Mouse (Mus musculus) heart, embryonic 13.5 days (tissue): ENCODE results near the gene 4930562C15Rik. TPM values are rescaled to one million over a fixed set of nuclear protein-coding genes. Genes with fewer than 3 reads are reported as not detected.

Experiments used
- ATAC-seq: fragments of 200-750 bp; cut with Nextera tagmentation; 2 replicates; pipeline ENCODE4 v1.8.0; 2017; ENCODE audit warnings: moderate TSS enrichment; ENCODE audit not compliant: insufficient number of reproducible peaks, low FRiP score, low TSS enrichment; ENCODE audit errors: extremely low read depth
- H3K27ac ChIP-seq: fragments of 300-500 bp; sonication (generic); replicated peaks from 2 replicates; pipeline ENCODE4 v1.5.1; 2015; ENCODE audit warnings: moderate library complexity, mild to moderate bottlenecking, inconsistent platforms
- H3K27me3 ChIP-seq: fragments of 300-500 bp; sonication (generic); replicated peaks from 2 replicates; pipeline ENCODE4 v1.6.1; 2015; ENCODE audit warnings: mild to moderate bottlenecking, inconsistent platforms
- H3K36me3 ChIP-seq: fragments of 300-500 bp; sonication (generic); 2 replicates; pipeline ENCODE4 v1.6.1; 2015; ENCODE audit warnings: mild to moderate bottlenecking, inconsistent platforms
- H3K4me1 ChIP-seq: fragments of 300-500 bp; sonication (generic); 2 replicates; pipeline ENCODE4 v1.6.1; 2015; ENCODE audit warnings: inconsistent platforms
- H3K4me2 ChIP-seq: fragments of 300-500 bp; sonication (generic); 2 replicates; pipeline ENCODE4 v1.6.1; 2015; ENCODE audit warnings: inconsistent platforms, mild to moderate bottlenecking, moderate library complexity
- H3K4me3 ChIP-seq: fragments of 300-500 bp; sonication (generic); 2 replicates; pipeline ENCODE4 v1.5.1; 2015; ENCODE audit warnings: moderate library complexity, mild to moderate bottlenecking, inconsistent platforms
- H3K9ac ChIP-seq: fragments of 300-500 bp; sonication (generic); 2 replicates; pipeline ENCODE4 v1.6.1; 2015; ENCODE audit warnings: inconsistent platforms, mild to moderate bottlenecking, moderate library complexity
- H3K9me3 ChIP-seq: fragments of 300-500 bp; sonication (generic); 2 replicates; pipeline ENCODE4 v1.6.1; 2016; ENCODE audit warnings: inconsistent platforms
- WGBS: fragments of 180-500 bp; shearing (Covaris S2); methylation state at CpG from one replicate; pipeline ENCODE4 v1.1.7; 2015; ENCODE audit warnings: mixed read lengths; 5-methylcytosine and 5-hydroxymethylcytosine counted together
- polyA plus RNA-seq: library from polyadenylated mRNA; unstranded; fragments of >200 nt; fragmentation: Nextera tagmentation; extraction: Ambion mirVana; gene quantifications from 2 replicates; pipeline ENCODE4 v1.2.1, GENCODE M21; 2015

4930562C15Rik gene
- polyA plus RNA-seq, 1 experiment from 2014 or later, result 0.32 TPM

DNA sequence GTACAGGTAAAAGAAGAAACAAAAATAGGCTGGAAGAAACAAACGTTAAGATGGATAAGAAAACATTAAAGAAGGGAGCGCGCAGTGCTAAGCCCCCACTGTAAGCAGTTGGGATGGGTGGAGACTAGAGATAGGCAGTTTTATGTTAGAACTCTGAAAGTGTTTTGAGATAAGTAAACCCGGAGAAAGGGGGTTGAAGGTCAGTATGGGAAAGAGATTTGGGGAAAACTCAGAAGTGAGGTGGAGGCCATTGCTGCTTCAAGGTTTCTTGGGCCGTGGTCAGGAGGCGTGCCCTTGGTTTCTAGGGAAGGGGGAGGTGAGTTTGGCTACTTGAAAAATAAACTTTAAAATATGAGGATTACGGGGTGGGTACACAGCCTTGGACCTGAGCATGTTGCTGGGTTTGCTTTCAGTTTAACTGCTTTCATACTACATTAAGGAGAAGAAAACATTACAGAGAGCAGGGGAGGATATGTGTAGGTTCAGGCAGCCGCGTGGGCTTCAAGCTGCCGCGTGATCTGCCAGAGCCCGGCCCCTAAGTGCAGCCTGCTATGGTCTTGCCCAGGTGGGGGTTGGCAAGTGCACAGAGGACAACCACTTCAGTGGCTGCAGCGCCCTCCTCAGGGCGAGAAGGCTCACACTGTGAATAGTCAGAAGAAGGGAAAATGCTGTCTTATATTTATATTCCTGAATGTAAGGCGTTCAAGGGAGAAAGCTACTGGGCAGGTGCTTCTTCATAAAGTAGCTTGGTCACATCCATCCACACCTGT, 3.4 kb upstream of the 4930562C15Rik start:
- no peak for ATAC-seq
- Histone ChIP-seq H3K4me3 (no peak overlapping the region), H3K36me3 (no peaks in the 10 kb centered on the region), H3K27me3 (peaks cover 4% of the 10 kb centered on the region; the same call in 1 of the 2 replicates), H3K9me3 (no peaks in the 10 kb centered on the region), H3K4me2 (no peak overlapping the region), H3K27ac (no peak overlapping the region), H3K4me1 (peaks cover 5% of the 10 kb centered on the region; the same call in 1 of the 2 replicates), H3K9ac (no peak overlapping the region)
- 59% methylated on average over 15 of the region's 15 CpGs for WGBS

DNA sequence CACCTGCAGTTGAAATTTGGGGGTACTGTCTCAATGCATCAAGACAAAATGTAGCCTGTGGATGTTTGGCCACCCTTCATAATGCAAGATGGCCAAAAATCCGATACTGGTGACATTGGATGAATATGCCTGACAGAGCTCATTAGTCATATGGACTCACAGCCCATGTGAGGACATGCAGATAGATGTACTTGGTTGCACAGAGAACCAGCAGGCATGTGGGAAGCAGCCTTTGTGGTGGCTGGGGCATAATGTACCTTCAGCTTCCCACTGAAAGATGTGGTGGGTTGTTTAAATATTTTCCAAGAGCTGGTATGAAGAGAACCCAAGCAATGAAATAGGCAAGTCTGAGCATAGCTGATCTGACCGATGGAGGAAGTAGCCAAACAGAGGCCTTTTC, 1.4 kb upstream of the 4930562C15Rik start:
- H3K4me2 ChIP-seq, result no peak overlapping the region
- ATAC-seq, result no peak
- H3K27me3 ChIP-seq, result peaks cover 4% of the 10 kb centered on the region; the same call in 1 of the 2 replicates
- H3K27ac ChIP-seq, result no peak overlapping the region
- WGBS, result 65% methylated on average over 2 of the region's 2 CpGs
- H3K9ac ChIP-seq, result no peak overlapping the region
- no peaks in the 10 kb centered on the region for H3K36me3 ChIP-seq
- H3K9me3 ChIP-seq, result no peaks in the 10 kb centered on the region
- H3K4me3 ChIP-seq, result no peak overlapping the region
- H3K4me1 ChIP-seq, result peaks cover 5% of the 10 kb centered on the region; the same call in 1 of the 2 replicates

GRCm38 (mm10) chr16:4837631-4838030, 2.4 kb downstream of the 4930562C15Rik start:
- ATAC-seq, result no peak
- Histone ChIP-seq H3K9ac (no peak overlapping the region), H3K4me2 (no peak overlapping the region), H3K27me3 (peaks cover 4% of the 10 kb centered on the region; the same call in 1 of the 2 replicates), H3K4me1 (no peaks in the 10 kb centered on the region), H3K4me3 (no peak overlapping the region), H3K36me3 (no peaks in the 10 kb centered on the region), H3K9me3 (no peaks in the 10 kb centered on the region), H3K27ac (no peak overlapping the region)
- 68% methylated on average over 3 of the region's 3 CpGs for WGBS

GRCm38 (mm10) chr16:4839552-4839951, 4.3 kb downstream of the 4930562C15Rik start:
- Histone ChIP-seq H3K27ac (no peak overlapping the region), H3K4me2 (no peak overlapping the region), H3K4me3 (no peak overlapping the region), H3K4me1 (no peaks in the 10 kb centered on the region), H3K36me3 (no peaks in the 10 kb centered on the region), H3K9ac (no peak overlapping the region), H3K27me3 (no peaks in the 10 kb centered on the region), H3K9me3 (no peaks in the 10 kb centered on the region)
- WGBS, result 67% methylated on average over 3 of the region's 3 CpGs
- no peak for ATAC-seq

DNA sequence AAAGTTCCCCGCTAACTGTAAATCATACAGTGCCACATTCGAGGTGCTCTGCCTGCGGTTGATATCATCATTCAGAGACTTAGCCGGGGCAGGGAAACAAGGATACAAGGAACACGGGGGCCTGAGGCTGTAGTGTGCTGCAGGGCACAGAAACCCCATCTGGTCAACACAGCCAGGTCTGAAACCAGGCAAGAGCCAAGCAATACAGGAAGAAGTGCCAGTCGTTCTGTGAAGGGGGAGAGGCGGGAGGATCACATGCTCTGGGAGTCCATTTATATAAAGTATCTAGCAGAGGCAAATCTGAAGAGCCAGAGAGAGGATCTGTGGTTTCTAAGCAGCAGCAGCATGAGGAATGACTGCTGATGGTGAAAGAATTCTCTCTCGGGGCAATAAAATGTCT, 5.0 kb downstream of the 4930562C15Rik start:
- no peak overlapping the region for H3K4me3 ChIP-seq
- H3K9me3 ChIP-seq, result no peaks in the 10 kb centered on the region
- H3K9ac ChIP-seq, result no peak overlapping the region
- H3K27me3 ChIP-seq, result no peaks in the 10 kb centered on the region
- ATAC-seq, result no peak
- 65% methylated on average over 8 of the region's 8 CpGs for WGBS
- H3K4me2 ChIP-seq, result no peak overlapping the region
- no peaks in the 10 kb centered on the region for H3K36me3 ChIP-seq
- H3K4me1 ChIP-seq, result no peaks in the 10 kb centered on the region
- no peak overlapping the region for H3K27ac ChIP-seq

DNA sequence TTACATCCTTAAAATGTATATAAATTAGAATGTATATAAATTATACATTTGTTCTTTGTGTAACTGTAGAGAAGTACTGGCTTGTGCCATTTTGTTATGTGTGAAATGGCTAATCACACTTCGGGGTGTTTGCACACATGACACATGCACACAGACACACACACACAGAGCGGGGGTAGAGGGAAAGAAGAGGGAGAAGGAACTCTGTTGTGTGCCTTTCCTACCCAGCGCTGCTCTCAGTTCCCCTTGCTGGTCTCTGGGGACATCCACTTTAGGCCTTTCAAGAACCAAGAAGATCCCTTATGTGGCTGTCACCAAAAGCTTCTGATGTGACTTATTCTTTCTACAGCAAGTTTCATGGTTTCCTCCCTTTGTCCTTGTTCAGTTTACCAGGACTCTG, 11.8 kb downstream of the 4930562C15Rik start:
- no peak overlapping the region for H3K27ac ChIP-seq
- WGBS, result 76% methylated on average over 3 of the region's 3 CpGs
- H3K4me3 ChIP-seq, result no peak overlapping the region
- no peak overlapping the region for H3K9ac ChIP-seq
- peaks cover 5% of the 10 kb centered on the region; the same call in 1 of the 2 replicates for H3K4me1 ChIP-seq
- H3K36me3 ChIP-seq, result no peaks in the 10 kb centered on the region
- H3K9me3 ChIP-seq, result no peaks in the 10 kb centered on the region
- no peak overlapping the region for H3K4me2 ChIP-seq
- no peaks in the 10 kb centered on the region for H3K27me3 ChIP-seq
- no peak for ATAC-seq

- no peaks in the 10 kb centered on the region for H3K36me3 ChIP-seq
- H3K4me1 ChIP-seq, result peaks cover 5% of the 10 kb centered on the region; the same call in 1 of the 2 replicates
- H3K27me3 ChIP-seq, result no peaks in the 10 kb centered on the region
- H3K9me3 ChIP-seq, result no peaks in the 10 kb centered on the region
- no peak overlapping the region for H3K9ac ChIP-seq
- WGBS, result 78% methylated on average over 2 of the region's 2 CpGs
- no peak overlapping the region for H3K27ac ChIP-seq
- H3K4me2 ChIP-seq, result no peak overlapping the region
- no peak for ATAC-seq
- H3K4me3 ChIP-seq, result no peak overlapping the region
These were observed 12.9 kb downstream of the 4930562C15Rik start for GRCm38 (mm10) chr16:4848090-4848489.

GRCm38 (mm10) chr16:4850361-4850760, 15.1 kb downstream of the 4930562C15Rik start:
- no peaks in the 10 kb centered on the region for H3K27me3 ChIP-seq
- ATAC-seq, result no peak
- H3K36me3 ChIP-seq, result no peaks in the 10 kb centered on the region
- no peak overlapping the region for H3K4me2 ChIP-seq
- WGBS, result 74% methylated on average over 7 of the region's 7 CpGs
- no peak overlapping the region for H3K9ac ChIP-seq
- H3K27ac ChIP-seq, result no peak overlapping the region
- peaks cover 12% of the 10 kb centered on the region for H3K4me1 ChIP-seq
- no peaks in the 10 kb centered on the region for H3K9me3 ChIP-seq
- no peak overlapping the region for H3K4me3 ChIP-seq

- Histone ChIP-seq H3K27me3 (no peaks in the 10 kb centered on the region), H3K36me3 (no peaks in the 10 kb centered on the region), H3K9me3 (no peaks in the 10 kb centered on the region), H3K4me3 (no peak overlapping the region), H3K27ac (no peak overlapping the region), H3K4me2 (no peak overlapping the region), H3K4me1 (peaks cover 12% of the 10 kb centered on the region), H3K9ac (no peak overlapping the region)
- 51% methylated on average over 5 of the region's 5 CpGs for WGBS
- no peak for ATAC-seq
These were observed 15.9 kb downstream of the 4930562C15Rik start for GRCm38 (mm10) chr16:4850938-4851628.

GRCm38 (mm10) chr16:4855046-4855650, 19.9 kb downstream of the 4930562C15Rik start:
- 27% methylated on average over 5 of the region's 5 CpGs for WGBS
- no peaks in the 10 kb centered on the region for H3K27me3 ChIP-seq
- no peak for ATAC-seq
- H3K4me1 ChIP-seq, result peaks cover 12% of the 10 kb centered on the region
- H3K4me3 ChIP-seq, result no peak overlapping the region
- H3K36me3 ChIP-seq, result no peaks in the 10 kb centered on the region
- H3K4me2 ChIP-seq, result no peak overlapping the region
- H3K27ac ChIP-seq, result no peak overlapping the region
- H3K9ac ChIP-seq, result no peak overlapping the region
- H3K9me3 ChIP-seq, result no peaks in the 10 kb centered on the region

GRCm38 (mm10) chr16:4861392-4861791, 26.2 kb downstream of the 4930562C15Rik start:
- no peak for ATAC-seq
- no peak overlapping the region for H3K4me2 ChIP-seq
- WGBS, result 46% methylated on average over 10 of the region's 10 CpGs

More at GRCm38 (mm10) chr16:4861392-4861791, 26.2 kb downstream of the 4930562C15Rik start:
- Histone ChIP-seq H3K4me3 (no peak overlapping the region), H3K27me3 (peaks cover 5% of the 10 kb centered on the region; the same call in 1 of the 2 replicates), H3K27ac (no peak overlapping the region), H3K9ac (no peak overlapping the region), H3K4me1 (peaks cover 18% of the 10 kb centered on the region), H3K9me3 (no peaks in the 10 kb centered on the region), H3K36me3 (no peaks in the 10 kb centered on the region)
